Mouse (Mus musculus): Measurements from ENCODE around the gene Ndufaf3.

The Ndufaf3 gene

GRCm38 (mm10) chr9:108521604-108522003, 45.6 kb downstream of the Ndufaf3 start:
- DNase-seq (ENCODE audit: extremely low read depth, low read depth, low spot score): no peak

GRCm38 (mm10) chr9:108517931-108518332, 49.3 kb downstream of the Ndufaf3 start:
- DNase-seq (ENCODE audit: extremely low read depth, low read depth, low spot score): no peak

DNA sequence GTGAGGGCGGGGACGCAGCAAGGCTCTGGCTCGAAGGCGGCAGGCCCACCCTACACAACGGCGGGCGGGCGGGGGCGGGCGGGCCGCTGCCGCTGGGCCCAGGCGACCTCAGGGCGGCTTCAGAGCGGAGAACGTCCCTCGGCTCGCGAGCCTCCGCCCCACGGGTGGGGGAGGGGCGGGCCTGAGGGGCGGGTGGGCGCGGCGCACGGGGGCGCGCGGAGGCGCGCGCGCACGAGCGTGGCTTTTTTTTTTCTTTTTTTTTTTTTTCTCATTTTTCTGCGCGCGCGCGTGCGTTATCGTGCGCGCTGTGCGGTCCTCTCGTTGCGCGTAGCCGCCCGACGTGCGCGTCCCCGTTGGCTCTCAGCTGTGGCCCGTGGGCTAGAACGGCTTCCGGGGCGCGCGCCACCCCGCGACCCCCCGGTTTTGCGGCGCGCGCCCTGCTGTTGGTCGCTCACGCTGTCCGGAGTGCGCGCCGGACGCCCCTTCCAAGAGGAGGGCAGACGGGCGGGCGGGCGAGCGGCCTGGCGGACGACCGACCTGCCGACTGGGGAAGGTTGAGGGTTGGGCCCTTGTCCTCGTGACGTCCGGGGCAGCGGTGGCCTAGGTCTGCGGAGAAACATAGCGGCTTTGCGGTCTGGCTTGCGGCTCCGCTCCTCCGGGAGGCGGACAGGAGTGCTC, 49.8 kb downstream of the Ndufaf3 start:
- no peak for DNase-seq (ENCODE audit: extremely low read depth, low read depth, low spot score)

DNA sequence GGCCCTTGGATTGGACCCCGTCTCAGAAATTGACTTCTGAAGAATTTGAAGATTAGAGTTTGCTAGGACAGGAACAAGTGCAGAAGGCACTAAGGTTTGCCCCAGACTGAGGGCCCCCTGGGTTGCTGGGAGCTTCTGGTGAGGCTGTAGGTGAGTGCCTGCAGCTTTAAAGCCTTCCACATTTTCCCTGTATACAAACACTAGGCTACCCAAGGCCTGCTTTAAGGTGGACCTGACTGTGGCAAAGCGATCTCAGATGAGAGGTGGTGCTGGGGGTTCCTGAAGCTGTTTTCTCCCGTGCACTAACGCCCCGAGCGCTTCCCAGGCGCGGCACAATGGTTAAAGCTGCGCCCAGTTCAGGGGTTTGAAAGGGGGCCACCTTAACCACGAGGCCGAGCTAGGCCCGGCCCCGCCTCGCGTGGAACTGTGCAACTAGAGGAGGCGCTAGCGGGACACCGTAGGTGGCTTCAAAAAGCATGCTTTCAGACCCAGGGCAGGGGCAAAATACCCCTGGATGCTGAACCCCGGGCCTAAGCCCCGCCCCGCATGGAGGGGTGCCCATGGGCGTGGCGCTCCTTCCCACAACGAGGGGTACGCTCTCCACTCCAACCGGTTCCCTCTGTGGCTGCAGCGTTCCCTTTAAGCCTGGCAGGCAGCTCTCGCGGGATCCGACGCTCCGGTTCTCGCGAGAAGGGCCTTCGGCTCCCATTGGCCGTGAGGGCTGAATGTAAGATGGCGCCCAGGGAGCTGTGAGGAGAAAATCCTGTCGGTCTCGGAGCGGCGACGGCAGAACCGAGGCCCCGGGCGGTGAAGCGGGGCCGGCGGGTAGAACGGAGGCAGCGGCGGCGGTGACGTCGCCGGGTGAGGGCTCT, 50.6 kb downstream of the Ndufaf3 start, which contains the start of gene Qrich1:
Gene Qrich1, plus strand, starts transcription at position 427 of the 872 bp plus-strand sequence.
- DNase-seq (ENCODE audit: extremely low read depth, low read depth, low spot score): peak; percentile 52

Measured in fat pad, adult 2 months (tissue).